Mouse (Mus musculus): ENCODE measurements around the gene Prkar2a. TPM values are rescaled to one million over a fixed set of nuclear protein-coding genes. Genes with fewer than 3 reads are reported as not detected.

Gene Prkar2a
- polyA plus RNA-seq, 1 experiment from 2014 or later = 45.0 TPM

DNA sequence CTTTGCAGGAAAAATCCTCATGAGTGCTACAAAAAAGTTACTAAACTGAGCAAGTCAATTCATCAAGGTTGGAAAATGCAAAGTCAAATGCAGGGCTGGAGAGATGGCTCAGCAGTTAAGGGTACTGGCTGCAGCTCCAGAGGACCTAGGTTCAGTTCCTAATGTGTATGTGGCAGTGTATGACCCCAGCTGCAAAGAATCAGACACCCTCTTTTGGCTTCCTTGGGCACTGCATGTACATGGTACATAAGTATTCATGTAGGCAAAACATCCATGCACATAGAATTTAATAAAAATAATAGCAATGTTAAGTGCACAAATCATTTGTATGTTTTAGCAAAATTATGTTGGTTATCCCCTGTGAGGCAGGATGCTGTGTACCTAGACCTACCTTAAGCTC lies 43.3 kb downstream of the Prkar2a start:
- H3K36me3 ChIP-seq (ENCODE audit: control insufficient read depth, insufficient read depth, low read length) = no peaks in the 10 kb centered on the region
- H3K4me2 ChIP-seq (replicated peaks; ENCODE audit: low read depth, low read length) = no peak overlapping the region
- no peak overlapping the region for H3K27ac ChIP-seq (ENCODE audit: low read depth, low read length)
- no peaks in the 10 kb centered on the region for H3K9me3 ChIP-seq (ENCODE audit: control insufficient read depth, low read length)
- H3K9ac ChIP-seq (ENCODE audit: low read depth, low read length) = no peak overlapping the region
- ATAC-seq (ENCODE audit: low FRiP score) (no peak), DNase-seq (ENCODE audit: low spot score) (no peak)
- no peak overlapping the region for H3K4me3 ChIP-seq (ENCODE audit: low read depth, low read length)
- no peaks in the 10 kb centered on the region for H3K4me1 ChIP-seq (replicated peaks; ENCODE audit: control insufficient read depth, insufficient read depth, low read length)
- no peaks in the 10 kb centered on the region for H3K27me3 ChIP-seq (ENCODE audit: control insufficient read depth, insufficient read depth, low read length)

DNA sequence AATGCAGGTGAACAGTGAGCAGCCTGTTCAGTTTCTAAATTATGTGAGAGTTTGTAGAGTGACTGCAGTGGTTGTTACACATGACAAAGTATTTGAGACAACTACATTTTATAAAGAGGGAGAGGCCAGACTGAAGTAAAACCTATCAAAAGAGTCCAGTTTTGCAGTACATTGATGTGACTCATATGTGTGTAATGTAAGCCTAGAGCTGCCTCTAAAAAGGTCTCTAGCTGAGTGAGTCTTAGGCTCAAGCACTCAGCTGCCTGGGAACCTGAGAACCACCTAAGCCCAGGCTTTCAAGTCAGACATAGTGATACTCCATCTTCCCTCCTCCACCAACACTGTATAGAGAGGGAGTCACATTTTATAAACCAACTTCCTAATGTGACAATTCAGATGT lies 45.5 kb downstream of the Prkar2a start:
- H3K9ac ChIP-seq (ENCODE audit: low read depth, low read length) = no peak overlapping the region
- ATAC-seq (ENCODE audit: low FRiP score) = no peak
- H3K4me1 ChIP-seq (replicated peaks; ENCODE audit: control insufficient read depth, insufficient read depth, low read length) = no peaks in the 10 kb centered on the region
- no peaks in the 10 kb centered on the region for H3K9me3 ChIP-seq (ENCODE audit: control insufficient read depth, low read length)
- no peaks in the 10 kb centered on the region for H3K36me3 ChIP-seq (ENCODE audit: control insufficient read depth, insufficient read depth, low read length)
- H3K4me2 ChIP-seq (replicated peaks; ENCODE audit: low read depth, low read length) = no peak overlapping the region
- H3K4me3 ChIP-seq (ENCODE audit: low read depth, low read length) = no peak overlapping the region
- H3K27me3 ChIP-seq (ENCODE audit: control insufficient read depth, insufficient read depth, low read length) = no peaks in the 10 kb centered on the region
- no peak overlapping the region for H3K27ac ChIP-seq (ENCODE audit: low read depth, low read length)
- no peak for DNase-seq (ENCODE audit: low spot score)

DNA sequence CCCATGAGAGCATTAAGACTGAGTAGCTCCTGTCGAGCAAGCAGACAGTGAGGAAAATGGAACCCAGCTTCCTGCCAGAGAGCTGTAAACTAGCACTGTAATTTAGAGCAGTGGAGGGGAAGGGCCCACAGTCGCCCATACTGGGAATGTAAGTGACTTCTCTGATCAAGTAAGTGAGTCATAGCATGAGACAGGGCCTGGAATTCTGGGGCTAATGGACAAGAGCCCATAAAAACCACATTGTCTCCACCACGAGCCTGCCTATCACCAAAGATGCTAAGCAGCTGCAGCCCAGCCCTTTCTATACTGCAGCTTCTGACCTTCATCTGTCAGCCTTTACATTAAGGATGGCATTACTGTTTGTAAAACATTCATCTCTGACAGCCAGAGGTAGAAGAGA lies 50.1 kb downstream of the Prkar2a start:
- ATAC-seq (ENCODE audit: low FRiP score) = no peak
- Histone ChIP-seq H3K36me3 (ENCODE audit: control insufficient read depth, insufficient read depth, low read length) (0 out of 2 replicates have a peak, but pooled peaks cover 6% of the 10 kb centered on the region), H3K4me1 (replicated peaks; ENCODE audit: control insufficient read depth, insufficient read depth, low read length) (no peaks in the 10 kb centered on the region), H3K4me3 (ENCODE audit: low read depth, low read length) (no peak overlapping the region), H3K27me3 (ENCODE audit: control insufficient read depth, insufficient read depth, low read length) (no peaks in the 10 kb centered on the region), H3K9me3 (ENCODE audit: control insufficient read depth, low read length) (no peaks in the 10 kb centered on the region), H3K9ac (ENCODE audit: low read depth, low read length) (no peak overlapping the region), H3K4me2 (replicated peaks; ENCODE audit: low read depth, low read length) (no peak overlapping the region), H3K27ac (ENCODE audit: low read depth, low read length) (no peak overlapping the region)
- 56% methylated on average over 3 of the region's 3 CpGs for WGBS
- DNase-seq (ENCODE audit: low spot score) = no peak

DNA sequence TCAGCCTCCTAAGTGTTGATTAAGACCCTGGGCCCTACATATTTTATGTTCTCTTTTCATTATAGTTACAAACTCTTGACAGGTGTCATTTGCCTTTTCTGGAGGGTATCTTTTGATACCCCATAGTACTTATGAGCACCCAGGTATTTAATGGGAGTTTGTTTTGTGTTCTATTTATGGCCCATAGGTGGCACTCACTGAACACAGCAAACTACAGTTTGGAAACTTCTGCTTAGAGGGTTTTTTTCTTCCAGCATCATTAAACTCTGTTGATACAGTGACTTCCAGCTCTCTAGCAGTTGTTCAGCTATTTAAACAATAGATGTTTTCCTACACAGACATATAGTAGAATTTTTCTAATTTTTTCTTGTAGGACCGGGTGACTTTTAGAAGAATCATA lies 50.9 kb downstream of the Prkar2a start:
- Histone ChIP-seq H3K36me3 (ENCODE audit: control insufficient read depth, insufficient read depth, low read length) (0 out of 2 replicates have a peak, but pooled peaks cover 6% of the 10 kb centered on the region), H3K4me3 (ENCODE audit: low read depth, low read length) (no peak overlapping the region), H3K9me3 (ENCODE audit: control insufficient read depth, low read length) (no peaks in the 10 kb centered on the region), H3K4me2 (replicated peaks; ENCODE audit: low read depth, low read length) (no peak overlapping the region), H3K27me3 (ENCODE audit: control insufficient read depth, insufficient read depth, low read length) (no peaks in the 10 kb centered on the region), H3K27ac (ENCODE audit: low read depth, low read length) (no peak overlapping the region), H3K4me1 (replicated peaks; ENCODE audit: control insufficient read depth, insufficient read depth, low read length) (no peaks in the 10 kb centered on the region), H3K9ac (ENCODE audit: low read depth, low read length) (no peak overlapping the region)
- DNase-seq (ENCODE audit: low spot score) = no peak
- 90% methylated on average over 1 of the region's 1 CpGs for WGBS
- no peak for ATAC-seq (ENCODE audit: low FRiP score)

DNA sequence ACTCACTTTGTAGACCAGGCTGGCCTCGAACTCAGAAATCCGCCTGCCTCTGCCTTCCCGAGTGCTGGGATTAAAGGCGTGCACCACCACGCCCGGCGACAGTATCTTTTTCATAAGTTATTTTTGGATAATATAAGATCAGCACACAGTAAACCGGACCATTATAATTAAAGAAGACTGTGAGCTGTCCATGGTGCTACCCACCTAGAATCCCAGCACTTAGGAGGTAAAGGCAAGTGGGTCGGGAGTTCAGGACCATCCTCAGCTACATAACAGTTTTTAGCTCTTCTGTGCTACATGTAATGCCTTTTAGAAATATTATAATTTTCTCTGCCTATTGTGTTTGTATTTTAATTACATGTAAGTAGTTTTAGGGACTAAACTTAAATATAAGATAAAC lies 52.9 kb downstream of the Prkar2a start:
- Histone ChIP-seq H3K4me3 (ENCODE audit: low read depth, low read length) (no peak overlapping the region), H3K27ac (ENCODE audit: low read depth, low read length) (no peak overlapping the region), H3K4me1 (replicated peaks; ENCODE audit: control insufficient read depth, insufficient read depth, low read length) (no peaks in the 10 kb centered on the region), H3K9ac (ENCODE audit: low read depth, low read length) (no peak overlapping the region), H3K27me3 (ENCODE audit: control insufficient read depth, insufficient read depth, low read length) (no peaks in the 10 kb centered on the region), H3K9me3 (ENCODE audit: control insufficient read depth, low read length) (no peaks in the 10 kb centered on the region), H3K36me3 (ENCODE audit: control insufficient read depth, insufficient read depth, low read length) (0 out of 2 replicates have a peak, but pooled peaks cover 6% of the 10 kb centered on the region), H3K4me2 (replicated peaks; ENCODE audit: low read depth, low read length) (no peak overlapping the region)
- WGBS = 91% methylated on average over 9 of the region's 9 CpGs
- ATAC-seq (ENCODE audit: low FRiP score) (no peak), DNase-seq (ENCODE audit: low spot score) (no peak)

DNA sequence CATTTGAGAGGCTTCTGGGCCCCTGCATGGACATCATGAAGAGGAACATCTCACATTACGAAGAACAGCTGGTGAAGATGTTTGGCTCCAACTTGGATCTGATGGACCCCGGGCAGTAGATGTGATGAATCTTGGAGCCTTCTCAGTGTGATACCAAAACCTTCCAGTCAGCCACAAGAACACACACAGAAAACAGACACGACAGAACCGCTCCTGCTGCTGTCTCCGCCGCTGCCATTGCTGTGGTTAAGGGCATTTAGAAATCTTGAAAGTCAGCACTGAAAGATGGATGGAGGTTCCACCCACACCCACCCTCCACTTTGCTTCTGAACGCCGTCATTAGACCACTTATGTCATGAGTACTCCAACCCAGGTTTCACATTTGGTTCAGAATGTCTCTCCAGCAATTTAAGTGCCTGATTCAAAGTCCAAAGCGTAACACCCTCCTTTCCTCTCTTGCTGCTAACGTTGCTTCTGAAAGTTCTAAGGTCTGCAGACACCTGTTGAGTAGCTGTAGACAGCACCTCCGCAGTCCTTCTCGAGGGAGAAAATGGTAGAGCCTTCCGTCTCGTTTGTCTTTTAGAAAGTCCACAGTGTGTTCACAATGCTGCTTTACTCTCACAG lies 57.9 kb downstream of the Prkar2a start:
- 87% methylated on average over 14 of the region's 14 CpGs for WGBS
- no peaks in the 10 kb centered on the region for H3K4me1 ChIP-seq (replicated peaks; ENCODE audit: control insufficient read depth, insufficient read depth, low read length)
- no peak overlapping the region for H3K4me2 ChIP-seq (replicated peaks; ENCODE audit: low read depth, low read length)
- no peak for ATAC-seq (ENCODE audit: low FRiP score)
- DNase-seq (ENCODE audit: low spot score) = no peak
- H3K9ac ChIP-seq (ENCODE audit: low read depth, low read length) = no peak overlapping the region
- H3K36me3 ChIP-seq (ENCODE audit: control insufficient read depth, insufficient read depth, low read length) = 0 out of 2 replicates have a peak, but pooled peaks cover 6% of the 10 kb centered on the region
- no peak overlapping the region for H3K27ac ChIP-seq (ENCODE audit: low read depth, low read length)
- H3K4me3 ChIP-seq (ENCODE audit: low read depth, low read length) = no peak overlapping the region
- H3K9me3 ChIP-seq (ENCODE audit: control insufficient read depth, low read length) = no peaks in the 10 kb centered on the region
- no peaks in the 10 kb centered on the region for H3K27me3 ChIP-seq (ENCODE audit: control insufficient read depth, insufficient read depth, low read length)

DNA sequence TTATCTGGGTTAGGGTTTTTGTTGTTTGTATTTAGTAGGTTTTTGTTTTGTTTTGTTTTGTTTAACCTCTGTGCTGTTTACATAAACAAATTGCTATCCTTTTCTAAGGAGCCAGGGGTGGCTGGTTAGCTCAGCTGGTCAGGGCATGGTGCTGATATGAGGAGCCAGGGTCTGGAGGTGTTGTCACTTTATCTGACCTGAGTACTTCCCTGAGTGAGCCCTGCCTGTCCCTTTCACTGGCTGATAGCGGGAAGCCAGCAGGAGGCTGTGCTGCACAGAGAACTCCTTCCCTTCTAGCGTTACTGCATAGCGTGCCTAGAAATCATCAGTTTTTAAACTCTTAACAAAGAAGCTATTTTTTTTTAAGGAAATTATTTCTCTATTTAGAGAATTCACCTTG lies 58.6 kb downstream of the Prkar2a start:
- Histone ChIP-seq H3K27ac (ENCODE audit: low read depth, low read length) (no peak overlapping the region), H3K9ac (ENCODE audit: low read depth, low read length) (no peak overlapping the region), H3K4me2 (replicated peaks; ENCODE audit: low read depth, low read length) (no peak overlapping the region), H3K4me1 (replicated peaks; ENCODE audit: control insufficient read depth, insufficient read depth, low read length) (no peaks in the 10 kb centered on the region), H3K27me3 (ENCODE audit: control insufficient read depth, insufficient read depth, low read length) (no peaks in the 10 kb centered on the region), H3K9me3 (ENCODE audit: control insufficient read depth, low read length) (no peaks in the 10 kb centered on the region), H3K36me3 (ENCODE audit: control insufficient read depth, insufficient read depth, low read length) (0 out of 2 replicates have a peak, but pooled peaks cover 6% of the 10 kb centered on the region), H3K4me3 (ENCODE audit: low read depth, low read length) (no peak overlapping the region)
- ATAC-seq (ENCODE audit: low FRiP score) (no peak), DNase-seq (ENCODE audit: low spot score) (no peak)
- WGBS = 83% methylated on average over 3 of the region's 3 CpGs

DNA sequence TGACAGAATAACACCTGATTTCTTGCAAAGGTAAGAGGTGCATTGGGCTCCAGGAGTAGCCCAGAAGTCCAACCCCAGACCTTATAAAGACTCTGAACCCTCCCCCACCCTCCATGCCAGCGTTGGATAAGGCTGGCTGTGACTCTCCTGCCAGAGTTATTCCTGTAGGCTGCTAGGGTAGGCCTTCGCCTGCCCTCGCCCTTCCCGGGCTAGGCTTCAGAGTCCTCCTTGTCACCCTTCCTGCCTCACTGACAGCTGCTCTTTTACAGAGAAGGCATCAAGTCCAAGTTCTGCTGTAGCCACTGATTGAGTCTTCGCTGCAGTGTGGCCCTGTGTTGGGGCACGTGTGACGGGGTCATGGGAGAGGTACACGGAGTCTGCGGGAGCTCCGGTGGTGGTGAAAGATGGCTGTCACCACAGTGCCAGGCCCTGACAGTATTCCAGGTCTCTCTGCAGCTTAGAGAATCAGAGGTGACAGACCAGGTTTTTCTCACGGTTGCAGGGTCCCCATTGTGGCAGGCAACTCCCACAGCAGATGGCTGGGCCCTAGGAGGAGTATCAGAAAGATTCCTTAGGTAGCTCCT lies 59.6 kb downstream of the Prkar2a start:
- 0 out of 2 replicates have a peak, but pooled peaks cover 4% of the 10 kb centered on the region for H3K36me3 ChIP-seq (ENCODE audit: control insufficient read depth, insufficient read depth, low read length)
- H3K4me1 ChIP-seq (replicated peaks; ENCODE audit: control insufficient read depth, insufficient read depth, low read length) = no peaks in the 10 kb centered on the region
- H3K9me3 ChIP-seq (ENCODE audit: control insufficient read depth, low read length) = no peaks in the 10 kb centered on the region
- DNase-seq (ENCODE audit: low spot score) = peak; percentile 5
- H3K27me3 ChIP-seq (ENCODE audit: control insufficient read depth, insufficient read depth, low read length) = no peaks in the 10 kb centered on the region
- H3K27ac ChIP-seq (ENCODE audit: low read depth, low read length) = no peak overlapping the region
- no peak overlapping the region for H3K4me2 ChIP-seq (replicated peaks; ENCODE audit: low read depth, low read length)
- no peak overlapping the region for H3K4me3 ChIP-seq (ENCODE audit: low read depth, low read length)
- H3K9ac ChIP-seq (ENCODE audit: low read depth, low read length) = no peak overlapping the region
- no peak for ATAC-seq (ENCODE audit: low FRiP score)
- 78% methylated on average over 11 of the region's 11 CpGs for WGBS

DNA sequence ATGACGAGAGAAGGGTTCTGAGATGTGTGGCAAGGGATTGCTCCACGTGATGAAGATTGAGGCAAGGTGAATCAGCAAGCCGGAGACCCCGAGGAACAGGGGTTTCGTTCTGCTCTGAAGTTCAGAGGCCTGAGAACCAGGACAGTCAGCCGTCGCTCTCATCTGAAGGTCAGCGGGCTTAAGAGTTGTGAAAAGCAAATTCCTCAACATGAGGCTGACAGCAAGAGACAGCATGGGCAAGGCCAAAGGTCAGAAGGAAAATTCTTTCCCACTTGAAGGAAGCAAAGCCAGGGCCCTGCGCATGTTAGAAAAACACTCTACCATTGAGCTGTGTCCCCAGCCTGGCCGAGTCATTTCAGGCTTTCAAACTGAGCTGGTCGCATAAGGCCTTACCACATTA lies 61.5 kb downstream of the Prkar2a start:
- H3K4me2 ChIP-seq (replicated peaks; ENCODE audit: low read depth, low read length) = no peak overlapping the region
- no peak overlapping the region for H3K27ac ChIP-seq (ENCODE audit: low read depth, low read length)
- no peak for DNase-seq (ENCODE audit: low spot score)
- no peak for ATAC-seq (ENCODE audit: low FRiP score)
- no peaks in the 10 kb centered on the region for H3K4me1 ChIP-seq (replicated peaks; ENCODE audit: control insufficient read depth, insufficient read depth, low read length)
- 86% methylated on average over 11 of the region's 11 CpGs for WGBS
- H3K27me3 ChIP-seq (ENCODE audit: control insufficient read depth, insufficient read depth, low read length) = no peaks in the 10 kb centered on the region
- H3K4me3 ChIP-seq (ENCODE audit: low read depth, low read length) = no peak overlapping the region
- H3K9me3 ChIP-seq (ENCODE audit: control insufficient read depth, low read length) = no peaks in the 10 kb centered on the region
- no peak overlapping the region for H3K9ac ChIP-seq (ENCODE audit: low read depth, low read length)
- H3K36me3 ChIP-seq (ENCODE audit: control insufficient read depth, insufficient read depth, low read length) = no peaks in the 10 kb centered on the region

All from hindbrain, embryonic 11.5 days (tissue).